Mouse (Mus musculus): Measurements from ENCODE around the gene Fars2.

The Fars2 gene

GRCm38 (mm10) chr13:36576781-36577180 lies 459.6 kb downstream of the Fars2 start:
- peak; percentile 56 for ATAC-seq (ENCODE audit: low TSS enrichment)

- ATAC-seq (ENCODE audit: low TSS enrichment), result no peak
Observed at GRCm38 (mm10) chr13:36577916-36578568, 460.8 kb downstream of the Fars2 start.

GRCm38 (mm10) chr13:36578569-36579333 lies 461.5 kb downstream of the Fars2 start:
- peak; percentile 83 for ATAC-seq (ENCODE audit: low TSS enrichment)

- no peak for ATAC-seq (ENCODE audit: low TSS enrichment)
Observed at GRCm38 (mm10) chr13:36582406-36583070, 465.3 kb downstream of the Fars2 start.

- ATAC-seq (ENCODE audit: low TSS enrichment), result peak; percentile 28
Observed at GRCm38 (mm10) chr13:36583481-36584151, 466.4 kb downstream of the Fars2 start.

GRCm38 (mm10) chr13:36584197-36584596 lies 467.0 kb downstream of the Fars2 start:
- ATAC-seq (ENCODE audit: low TSS enrichment), result peak; percentile 68

- ATAC-seq (ENCODE audit: low TSS enrichment), result no peak
Observed at GRCm38 (mm10) chr13:36589092-36589491, 471.9 kb downstream of the Fars2 start.

GRCm38 (mm10) chr13:36592291-36592690 lies 475.1 kb downstream of the Fars2 start:
- no peak for ATAC-seq (ENCODE audit: low TSS enrichment)

- ATAC-seq (ENCODE audit: low TSS enrichment), result no peak
Observed at GRCm38 (mm10) chr13:36606717-36607116, 489.5 kb downstream of the Fars2 start.

GRCm38 (mm10) chr13:36607871-36608270 lies 490.7 kb downstream of the Fars2 start:
- ATAC-seq (ENCODE audit: low TSS enrichment), result no peak

GRCm38 (mm10) chr13:36610426-36610825 lies 493.2 kb downstream of the Fars2 start:
- ATAC-seq (ENCODE audit: low TSS enrichment), result no peak

GRCm38 (mm10) chr13:36612785-36613750 lies 495.9 kb downstream of the Fars2 start:
- ATAC-seq (ENCODE audit: low TSS enrichment), result peak; percentile 91

- no peak for ATAC-seq (ENCODE audit: low TSS enrichment)
Observed at GRCm38 (mm10) chr13:36620498-36621332, 503.5 kb downstream of the Fars2 start.

- no peak for ATAC-seq (ENCODE audit: low TSS enrichment)
Observed at GRCm38 (mm10) chr13:36621333-36621659, 504.1 kb downstream of the Fars2 start.

- no peak for ATAC-seq (ENCODE audit: low TSS enrichment)
Observed at GRCm38 (mm10) chr13:36623556-36623955, 506.3 kb downstream of the Fars2 start.

GRCm38 (mm10) chr13:36629154-36629553 lies 511.9 kb downstream of the Fars2 start:
- no peak for ATAC-seq (ENCODE audit: low TSS enrichment)

- ATAC-seq (ENCODE audit: low TSS enrichment), result no peak
Observed at GRCm38 (mm10) chr13:36648257-36648656, 531.0 kb downstream of the Fars2 start.

- no peak for ATAC-seq (ENCODE audit: low TSS enrichment)
Observed at GRCm38 (mm10) chr13:36654251-36654650, 537.0 kb downstream of the Fars2 start.

- no peak for ATAC-seq (ENCODE audit: low TSS enrichment)
Observed at GRCm38 (mm10) chr13:36679345-36679744, 562.1 kb downstream of the Fars2 start.

GRCm38 (mm10) chr13:36680690-36681355 lies 563.6 kb downstream of the Fars2 start:
- no peak for ATAC-seq (ENCODE audit: low TSS enrichment)

Data from frontal cortex, adult (tissue).